Mouse (Mus musculus) T-cell, adult 66 days (primary cell): ENCODE results near the gene Spsb4. TPM values are rescaled to one million over a fixed set of nuclear protein-coding genes. Genes with fewer than 3 reads are reported as not detected.

Experiments used
- total RNA-seq, 2 experiments: library from RNA; stranded (reverse); gene quantifications; 3 replicates in 1 of 2; 4 replicates in 1 of 2; pipeline ENCODE4 v1.2.4; 2023

The Spsb4 gene
- total RNA-seq, result not detected

GRCm38 (mm10) chr9:97018677-97019147 lies at the start of gene Spsb4:
Gene Spsb4, minus strand, starts transcription at chr9:97018843.

Other genes starting within 250 kb of the Spsb4 start
- gene Pxylp1, start 126.2 kb downstream of the Spsb4 start, total RNA-seq, result 10 to 100 TPM; 39.0 to 42.7 TPM
- gene Slc25a36, start 92.3 kb upstream of the Spsb4 start, total RNA-seq, result 100 to 1,000 TPM; 114 to 141 TPM